Mouse (Mus musculus) G1E (cell line): ENCODE measurements at regions not wholly inside any gene's neighbourhood (a gene's known extent, or its start where the extent isn't known, plus 50 kb on each side); places are given as distances from the start of the nearest gene placed in this dataset.

Experiments used
- CTCF ChIP-seq: IDR thresholded peaks from 2 replicates; pipeline ENCODE4 v1.5.1; 2012; ENCODE audit warnings: low read depth, low read length, inconsistent platforms, mixed read lengths
- GATA1 ChIP-seq: IDR thresholded peaks from 2 replicates; pipeline ENCODE4 v1.6.1; 2012; ENCODE audit warnings: borderline replicate concordance, low read length, inconsistent platforms, mixed read lengths
- TAL1 ChIP-seq: conservative IDR thresholded peaks from 2 replicates; pipeline ENCODE4 v1.6.1; 2012; ENCODE audit warnings: low read depth, low read length, inconsistent platforms, mixed read lengths

DNA sequence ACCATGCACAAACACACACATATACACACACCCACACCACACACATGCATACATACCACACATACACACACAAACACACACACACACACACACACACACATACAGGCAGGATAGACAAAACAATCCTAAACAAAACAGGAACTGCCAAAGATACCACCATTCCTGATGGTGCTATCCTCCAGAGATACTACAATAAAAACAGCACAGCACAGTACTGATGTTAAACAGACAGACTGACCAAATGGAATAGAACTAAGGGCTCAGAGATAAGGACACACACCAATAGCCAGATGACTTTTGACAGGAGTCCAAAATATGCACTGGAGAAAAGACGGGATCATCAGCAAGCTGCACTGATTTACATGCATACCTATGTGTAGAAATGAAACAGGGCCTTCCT is 64.5 kb downstream of the Kctd12 start:
- TF ChIP-seq CTCF (no peak), GATA1 (no peak), TAL1 (no peak)
